Comparison of ENCODE assay signal across 16 mouse cellular contexts in the genomic region with DNA sequence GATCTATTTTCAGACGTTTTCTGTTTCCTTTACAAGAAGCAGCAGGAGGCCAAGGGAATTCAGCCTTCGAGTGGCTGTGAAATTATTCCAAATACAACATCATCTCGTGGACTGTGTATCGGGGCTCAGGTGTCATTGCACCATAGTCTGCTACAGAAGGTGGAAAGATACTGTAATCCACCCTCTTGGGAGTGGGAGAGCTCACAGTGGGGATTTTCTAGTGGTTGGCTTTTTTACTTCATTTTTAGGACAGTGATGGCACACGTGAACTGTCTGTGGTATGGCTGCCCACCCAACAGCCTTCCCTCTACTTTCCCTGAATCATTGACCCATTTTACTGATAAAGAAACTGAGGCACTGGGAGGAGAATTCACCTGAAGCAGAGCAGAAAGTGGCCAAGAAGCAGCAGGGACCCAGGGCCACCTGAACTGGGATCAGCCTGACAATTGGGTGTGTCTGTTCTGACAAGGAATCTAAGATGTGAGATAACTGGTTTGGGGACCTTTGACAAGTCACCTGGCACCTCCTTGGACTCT.
DNase-seq lines count a peak whose midpoint lies in the region; ATAC-seq and TF ChIP-seq lines count a peak whose summit lies in the region.
"Had no signal": no experiment of that assay in that cellular context is flagged by ENCODE, and none has a peak within 500 bp of the region (broad histone marks: within the 10 kb centered on the region; RNA-seq: fewer than 3 reads in every experiment).

No protein-coding gene starts in this region.

- no peak for TF ChIP-seq EP300 in liver, postnatal 0 days (IDR thresholded peaks at IDR 0.05; ENCODE audit: low read depth)

- TF ChIP-seq CTCF in liver, postnatal 0 days (IDR thresholded peaks at IDR 0.05; ENCODE audit: low read depth): no peak
- no peak for TF ChIP-seq CTCF in bone marrow, adult 2 months (IDR thresholded peaks at IDR 0.05; ENCODE audit: control insufficient read depth, insufficient read depth, low read length)

- WGBS in forebrain, embryonic 16.5 days: 61% methylated on average over 5 of the region's 5 CpGs
- WGBS in forebrain, embryonic 10.5 days: 70% methylated on average over 5 of the region's 5 CpGs
- 44% methylated on average over 5 of the region's 5 CpGs for WGBS in heart, embryonic 13.5 days
- 47% methylated on average over 5 of the region's 5 CpGs for WGBS in liver, postnatal 0 days (ENCODE audit: insufficient replicate concordance)
- 26% methylated on average over 5 of the region's 5 CpGs for WGBS in bone marrow, adult 2 months

- H3K4me3 ChIP-seq in forebrain, embryonic 16.5 days (replicated peaks; ENCODE audit: low read length): no peak overlapping the region
- no peak overlapping the region for H3K4me3 ChIP-seq in forebrain, embryonic 10.5 days
- no peak overlapping the region for H3K4me3 ChIP-seq in heart, embryonic 13.5 days
- no peak overlapping the region for H3K4me3 ChIP-seq in liver, postnatal 0 days (ENCODE audit: low read depth, low read length)
- no peak overlapping the region for H3K4me3 ChIP-seq in bone marrow, adult 2 months (replicated peaks; ENCODE audit: control insufficient read depth, low read depth, low read length)
- H3K4me3 ChIP-seq: embryonic facial prominence, embryonic 15.5 days; hindbrain, embryonic 13.5 days; limb, embryonic 10.5 days; midbrain, embryonic 10.5 days had no signal

- H3K4me2 ChIP-seq in forebrain, embryonic 16.5 days (ENCODE audit: low read length): no peak overlapping the region
- 0 out of 2 replicates have a peak overlapping the region, but pooled peaks have one; percentile 26 for H3K4me2 ChIP-seq in heart, embryonic 13.5 days
- H3K4me2 ChIP-seq in liver, postnatal 0 days (ENCODE audit: low read depth, low read length): peak overlapping the region; percentile 32; the same call in 1 of the 2 replicates
- H3K4me2 ChIP-seq: embryonic facial prominence, embryonic 15.5 days; hindbrain, embryonic 13.5 days had no signal

- ATAC-seq in forebrain, embryonic 16.5 days: no peak
- no peak for ATAC-seq in heart, embryonic 13.5 days (ENCODE audit: extremely low read depth, insufficient number of reproducible peaks, low FRiP score, low TSS enrichment)
- ATAC-seq in liver, postnatal 0 days: no peak
- ATAC-seq: inflammation-experienced regulatory T-cells, adult 6 months had no signal

- H3K9ac ChIP-seq in forebrain, embryonic 16.5 days (replicated peaks; ENCODE audit: low read depth, low read length): no peak overlapping the region
- H3K9ac ChIP-seq in heart, embryonic 13.5 days: no peak overlapping the region
- no peak overlapping the region for H3K9ac ChIP-seq in liver, postnatal 0 days (replicated peaks)
- H3K9ac ChIP-seq: embryonic facial prominence, embryonic 15.5 days; hindbrain, embryonic 13.5 days had no signal

- H3K4me1 ChIP-seq in forebrain, embryonic 16.5 days (replicated peaks; ENCODE audit: control insufficient read depth, insufficient read depth, low read length): peaks cover 36% of the 10 kb centered on the region
- peaks cover 23% of the 10 kb centered on the region for H3K4me1 ChIP-seq in forebrain, embryonic 10.5 days
- peaks cover 66% of the 10 kb centered on the region for H3K4me1 ChIP-seq in heart, embryonic 13.5 days
- H3K4me1 ChIP-seq in liver, postnatal 0 days (ENCODE audit: insufficient read depth): peaks cover 18% of the 10 kb centered on the region
- H3K4me1 ChIP-seq in bone marrow, adult 2 months (ENCODE audit: control insufficient read depth, insufficient read depth, low read length): peaks cover 7% of the 10 kb centered on the region

- no peaks in the 10 kb centered on the region for H3K36me3 ChIP-seq in forebrain, embryonic 16.5 days (ENCODE audit: control insufficient read depth, insufficient read depth)
- no peaks in the 10 kb centered on the region for H3K36me3 ChIP-seq in forebrain, embryonic 10.5 days (replicated peaks)
- H3K36me3 ChIP-seq in heart, embryonic 13.5 days: no peaks in the 10 kb centered on the region
- no peaks in the 10 kb centered on the region for H3K36me3 ChIP-seq in liver, postnatal 0 days (replicated peaks; ENCODE audit: insufficient read depth, low read length)
- H3K36me3 ChIP-seq: embryonic facial prominence, embryonic 15.5 days; hindbrain, embryonic 13.5 days; limb, embryonic 10.5 days; midbrain, embryonic 10.5 days had no signal

- TF ChIP-seq POLR2A in bone marrow, adult 2 months (IDR thresholded peaks at IDR 0.05; ENCODE audit: borderline replicate concordance, control insufficient read depth, low read depth, low read length): no peak

- H3K27ac ChIP-seq in forebrain, embryonic 16.5 days (ENCODE audit: low read length): peak overlapping the region; percentile 69
- H3K27ac ChIP-seq in forebrain, embryonic 10.5 days: no peak overlapping the region
- peak overlapping the region; percentile 59 for H3K27ac ChIP-seq in heart, embryonic 13.5 days (replicated peaks)
- H3K27ac ChIP-seq in liver, postnatal 0 days (ENCODE audit: low read depth): no peak overlapping the region
- H3K27ac ChIP-seq in bone marrow, adult 2 months (ENCODE audit: control insufficient read depth, insufficient read depth, low read depth, low read length, poor library complexity): peak overlapping the region; percentile 23
- H3K27ac ChIP-seq: embryonic facial prominence, embryonic 15.5 days; limb, embryonic 10.5 days; midbrain, embryonic 10.5 days had no signal

- no peak for DNase-seq in forebrain, embryonic 10.5 days (ENCODE audit: extremely low spot score, low spot score)
- no peak for DNase-seq in heart, adult 8-10 months (ENCODE audit: low spot score)
- no peak for DNase-seq in liver, postnatal 0 days
- no peak for DNase-seq in liver
- DNase-seq in cerebellum, postnatal 25 days: no peak
- DNase-seq: kidney, adult 18-20 months; thymus, adult 18-20 months; thymus, postnatal 4 days had no signal

- H3K9me3 ChIP-seq in forebrain, embryonic 16.5 days (ENCODE audit: control insufficient read depth, low read length): no peaks in the 10 kb centered on the region
- no peaks in the 10 kb centered on the region for H3K9me3 ChIP-seq in forebrain, embryonic 10.5 days
- no peaks in the 10 kb centered on the region for H3K9me3 ChIP-seq in heart, embryonic 13.5 days
- no peaks in the 10 kb centered on the region for H3K9me3 ChIP-seq in liver, postnatal 0 days (ENCODE audit: low read length)
- H3K9me3 ChIP-seq: embryonic facial prominence, embryonic 15.5 days; hindbrain, embryonic 13.5 days; limb, embryonic 10.5 days; midbrain, embryonic 10.5 days had no signal

- no peaks in the 10 kb centered on the region for H3K27me3 ChIP-seq in forebrain, embryonic 16.5 days (replicated peaks; ENCODE audit: control insufficient read depth, insufficient read depth, low read length)
- H3K27me3 ChIP-seq in forebrain, embryonic 10.5 days (ENCODE audit: poor library complexity, severe bottlenecking): peaks cover 7% of the 10 kb centered on the region
- H3K27me3 ChIP-seq in heart, embryonic 13.5 days (replicated peaks): peaks cover 27% of the 10 kb centered on the region; the same call in 1 of the 2 replicates
- H3K27me3 ChIP-seq in liver, postnatal 0 days (ENCODE audit: insufficient read depth, low read length): no peaks in the 10 kb centered on the region
- H3K27me3 ChIP-seq: embryonic facial prominence, embryonic 15.5 days had no signal

Comparison
In these comparisons a context has a peak if more than half of its experiments do, and no peak if none do; other contexts are left out.
1. H3K27ac ChIP-seq: peak in forebrain, embryonic 16.5 days (single experiment), heart, embryonic 13.5 days (single experiment) and bone marrow, adult 2 months (single experiment); none in forebrain, embryonic 10.5 days (single experiment) and liver, postnatal 0 days (single experiment).